Mouse (Mus musculus): ENCODE data around the gene Nop10.

- TF ChIP-seq CTCF (IDR thresholded peaks at IDR 0.05) (peak; percentile 93), EP300 (IDR thresholded peaks at IDR 0.05) (no peak)
Observed at GRCm38 (mm10) chr2:112261748-112262653, at the start of gene Nop10.

All from lung, postnatal 0 days (tissue).